Mouse (Mus musculus): Measurements from ENCODE around the gene 2010003K11Rik. TPM values are rescaled to one million over a fixed set of nuclear protein-coding genes. Genes with fewer than 3 reads are reported as not detected.
"Not testable (repeated sequence)": the region's sequence is repeated elsewhere in the genome, so short reads cannot be mapped to it uniquely, and the experiment has no call there.

Gene 2010003K11Rik
- polyA plus RNA-seq, 1 experiment from 2014 or later: 0.45 TPM

DNA sequence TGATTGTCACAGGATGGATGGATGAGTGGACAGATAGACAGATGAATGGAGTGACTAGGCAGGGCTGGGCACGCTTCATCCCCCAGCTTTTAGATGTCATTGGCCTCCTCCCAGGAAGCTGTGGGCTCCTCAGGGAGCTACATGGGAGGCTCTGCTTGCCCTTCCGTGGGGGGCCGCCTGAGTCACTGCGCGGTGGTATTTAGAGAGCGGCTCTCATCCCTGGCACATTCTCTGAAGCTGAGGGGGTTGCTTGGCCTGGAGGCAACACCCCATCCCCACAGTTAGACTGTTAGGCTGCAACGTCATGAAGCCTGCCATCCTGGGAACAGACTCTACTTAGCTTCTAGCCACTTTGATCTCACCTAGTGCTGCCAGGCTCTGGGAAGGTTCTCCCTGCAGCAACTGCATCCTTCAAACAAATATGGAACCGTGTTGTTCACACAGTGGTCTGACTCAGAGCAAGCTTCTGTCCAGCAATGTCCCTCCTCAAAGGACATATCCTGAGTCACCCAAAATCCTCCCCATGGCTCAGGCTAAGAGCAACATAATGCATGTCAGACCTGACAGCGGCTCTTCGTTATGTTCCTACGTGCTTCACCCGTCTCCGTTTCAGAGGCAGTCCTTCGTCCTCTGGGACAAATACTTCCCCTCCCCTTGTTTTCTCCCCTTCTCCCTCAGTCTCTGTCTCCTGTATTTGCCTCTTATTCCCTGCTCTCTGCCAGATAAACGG, 43.1 kb downstream of the 2010003K11Rik start:
- H3K27me3 ChIP-seq (ENCODE audit: control insufficient read depth, insufficient read depth, low read depth, low read length): no peaks in the 10 kb centered on the region
- 71% methylated on average over 15 of the region's 15 CpGs for WGBS (ENCODE audit: insufficient replicate concordance)
- H3K9me3 ChIP-seq (replicated peaks; ENCODE audit: control insufficient read depth, low read length): no peaks in the 10 kb centered on the region
- ATAC-seq (ENCODE audit: low read depth): no peak
- no peaks in the 10 kb centered on the region for H3K36me3 ChIP-seq (ENCODE audit: control insufficient read depth, insufficient read depth)
- H3K9ac ChIP-seq (ENCODE audit: low read depth, low read length): no peak overlapping the region
- H3K4me3 ChIP-seq (ENCODE audit: low read depth, low read length): no peak overlapping the region
- no peak overlapping the region for H3K27ac ChIP-seq (ENCODE audit: low read length)
- H3K4me1 ChIP-seq (ENCODE audit: control insufficient read depth, low read depth, low read length): no peaks in the 10 kb centered on the region
- no peak overlapping the region for H3K4me2 ChIP-seq (ENCODE audit: low read depth, low read length)

DNA sequence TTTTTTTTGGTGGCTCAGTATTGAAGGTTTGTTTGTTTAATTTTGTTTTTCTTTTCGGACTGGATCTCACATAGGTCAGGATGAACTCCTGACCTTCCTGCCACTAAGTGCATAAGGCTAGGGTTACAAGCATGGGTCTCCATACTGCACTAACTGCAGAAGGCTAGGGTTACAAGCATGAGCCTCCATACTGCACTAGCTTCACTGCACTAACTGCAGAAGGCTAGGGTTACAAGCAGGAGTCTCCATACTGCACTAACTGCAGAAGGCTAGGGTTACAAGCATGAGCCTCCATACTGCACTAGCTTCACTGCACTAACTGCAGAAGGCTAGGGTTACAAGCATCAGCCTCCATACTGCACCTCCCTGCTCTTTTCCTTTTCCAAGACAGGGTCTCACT, 44.3 kb downstream of the 2010003K11Rik start:
- H3K9me3 ChIP-seq (replicated peaks; ENCODE audit: control insufficient read depth, low read length); H3K9ac ChIP-seq (ENCODE audit: low read depth, low read length); H3K4me3 ChIP-seq (ENCODE audit: low read depth, low read length); H3K27me3 ChIP-seq (ENCODE audit: control insufficient read depth, insufficient read depth, low read depth, low read length); H3K4me2 ChIP-seq (ENCODE audit: low read depth, low read length); ATAC-seq (ENCODE audit: low read depth); H3K27ac ChIP-seq (ENCODE audit: low read length); H3K4me1 ChIP-seq (ENCODE audit: control insufficient read depth, low read depth, low read length); H3K36me3 ChIP-seq (ENCODE audit: control insufficient read depth, insufficient read depth): not testable (repeated sequence)
- 17% methylated on average over 1 of the region's 1 CpGs for WGBS (ENCODE audit: insufficient replicate concordance)

DNA sequence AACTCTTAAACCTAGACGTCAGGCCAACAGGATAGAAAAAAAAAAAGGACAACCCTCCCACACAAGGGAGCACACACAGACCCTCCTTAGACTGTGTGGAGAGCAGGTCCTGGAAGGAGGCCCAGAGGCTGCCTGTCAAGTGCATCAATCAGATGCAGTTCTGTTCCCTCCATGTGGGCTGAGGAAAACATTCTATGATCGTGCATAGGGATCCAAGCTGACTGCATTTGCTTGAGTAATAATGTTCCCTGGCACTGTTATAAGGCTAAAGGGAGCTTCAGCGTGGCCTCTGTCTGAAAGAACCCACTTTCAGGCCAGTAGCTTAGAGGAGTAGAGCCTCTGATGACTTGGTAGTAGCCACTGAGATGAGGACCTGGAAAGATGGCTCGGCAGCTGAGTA, 45.9 kb downstream of the 2010003K11Rik start:
- Histone ChIP-seq H3K4me2 (ENCODE audit: low read depth, low read length) (no peak overlapping the region), H3K9ac (ENCODE audit: low read depth, low read length) (no peak overlapping the region), H3K27ac (ENCODE audit: low read length) (no peak overlapping the region), H3K4me3 (ENCODE audit: low read depth, low read length) (no peak overlapping the region), H3K4me1 (ENCODE audit: control insufficient read depth, low read depth, low read length) (no peaks in the 10 kb centered on the region), H3K36me3 (ENCODE audit: control insufficient read depth, insufficient read depth) (no peaks in the 10 kb centered on the region), H3K27me3 (ENCODE audit: control insufficient read depth, insufficient read depth, low read depth, low read length) (no peaks in the 10 kb centered on the region), H3K9me3 (replicated peaks; ENCODE audit: control insufficient read depth, low read length) (no peaks in the 10 kb centered on the region)
- 44% methylated on average over 4 of the region's 4 CpGs for WGBS (ENCODE audit: insufficient replicate concordance)
- no peak for ATAC-seq (ENCODE audit: low read depth)

DNA sequence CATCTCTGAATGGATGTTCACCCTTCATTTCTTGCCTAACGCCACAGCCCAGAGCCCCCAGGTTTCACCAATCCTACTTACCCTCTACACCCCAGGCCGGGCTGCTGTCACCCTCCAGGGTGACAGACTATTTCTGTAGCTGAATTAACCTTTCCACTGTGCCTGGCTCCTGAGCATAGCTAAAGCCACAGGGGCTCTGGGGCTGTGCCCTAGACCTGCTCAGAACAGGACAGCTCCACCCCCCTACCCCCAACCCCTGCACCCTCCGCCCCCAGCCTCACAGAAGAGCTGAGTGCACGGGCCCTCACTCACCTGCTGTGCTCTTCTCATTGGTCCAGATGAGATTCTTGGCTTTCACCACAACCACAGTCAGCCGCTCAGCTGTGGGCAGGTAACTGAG, 46.4 kb downstream of the 2010003K11Rik start:
- Histone ChIP-seq H3K4me2 (ENCODE audit: low read depth, low read length) (no peak overlapping the region), H3K36me3 (ENCODE audit: control insufficient read depth, insufficient read depth) (no peaks in the 10 kb centered on the region), H3K27me3 (ENCODE audit: control insufficient read depth, insufficient read depth, low read depth, low read length) (no peaks in the 10 kb centered on the region), H3K27ac (ENCODE audit: low read length) (no peak overlapping the region), H3K9me3 (replicated peaks; ENCODE audit: control insufficient read depth, low read length) (no peaks in the 10 kb centered on the region), H3K4me1 (ENCODE audit: control insufficient read depth, low read depth, low read length) (no peaks in the 10 kb centered on the region), H3K4me3 (ENCODE audit: low read depth, low read length) (no peak overlapping the region), H3K9ac (ENCODE audit: low read depth, low read length) (no peak overlapping the region)
- WGBS (ENCODE audit: insufficient replicate concordance): 44% methylated on average over 5 of the region's 5 CpGs
- ATAC-seq (ENCODE audit: low read depth): no peak

DNA sequence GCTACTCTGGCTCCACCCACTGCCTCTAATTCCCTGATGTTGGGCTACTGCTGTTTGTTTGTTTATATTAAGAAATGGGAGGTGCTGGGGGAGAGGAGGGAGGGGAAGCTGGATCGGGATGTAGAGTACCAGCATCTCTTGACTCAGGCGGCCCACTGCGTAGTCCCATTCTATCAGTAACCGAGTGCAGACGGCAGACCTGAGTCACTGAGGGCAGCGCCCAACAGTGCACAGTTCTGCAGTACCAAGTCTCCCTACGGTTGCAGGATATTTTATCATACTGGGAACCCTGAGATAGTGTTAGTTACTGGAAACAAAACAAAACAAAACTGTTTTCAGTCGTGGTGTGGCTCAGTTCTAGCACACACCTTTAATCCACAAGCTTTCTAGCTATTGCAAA, 47.3 kb downstream of the 2010003K11Rik start:
- WGBS (ENCODE audit: insufficient replicate concordance): 54% methylated on average over 8 of the region's 8 CpGs
- H3K36me3 ChIP-seq (ENCODE audit: control insufficient read depth, insufficient read depth): no peaks in the 10 kb centered on the region
- H3K27ac ChIP-seq (ENCODE audit: low read length): no peak overlapping the region
- no peaks in the 10 kb centered on the region for H3K4me1 ChIP-seq (ENCODE audit: control insufficient read depth, low read depth, low read length)
- H3K27me3 ChIP-seq (ENCODE audit: control insufficient read depth, insufficient read depth, low read depth, low read length): no peaks in the 10 kb centered on the region
- H3K4me3 ChIP-seq (ENCODE audit: low read depth, low read length): no peak overlapping the region
- no peak overlapping the region for H3K4me2 ChIP-seq (ENCODE audit: low read depth, low read length)
- no peaks in the 10 kb centered on the region for H3K9me3 ChIP-seq (replicated peaks; ENCODE audit: control insufficient read depth, low read length)
- ATAC-seq (ENCODE audit: low read depth): no peak
- H3K9ac ChIP-seq (ENCODE audit: low read depth, low read length): no peak overlapping the region

DNA sequence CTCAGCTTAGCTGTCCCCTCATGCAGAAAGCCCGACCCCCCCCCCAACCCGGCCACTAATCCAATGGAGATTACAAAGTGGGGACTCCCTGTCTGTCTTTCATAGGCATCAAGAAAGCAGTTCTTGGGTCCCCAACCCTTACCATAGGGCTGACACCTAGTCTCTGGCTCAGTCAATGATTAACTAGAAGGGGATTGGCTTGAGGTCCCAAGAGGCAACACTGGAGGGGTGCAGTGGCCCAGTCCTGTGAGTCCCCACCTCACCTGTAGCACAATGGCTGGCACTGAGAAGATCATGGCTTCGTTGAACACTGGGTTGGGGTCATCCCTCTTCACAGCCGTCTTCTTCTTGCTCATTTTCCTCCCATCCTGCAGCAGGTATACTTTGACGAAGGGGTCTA, 47.7 kb downstream of the 2010003K11Rik start:
- ATAC-seq (ENCODE audit: low read depth): no peak
- H3K4me2 ChIP-seq (ENCODE audit: low read depth, low read length): no peak overlapping the region
- H3K27ac ChIP-seq (ENCODE audit: low read length): no peak overlapping the region
- 42% methylated on average over 5 of the region's 5 CpGs for WGBS (ENCODE audit: insufficient replicate concordance)
- no peak overlapping the region for H3K4me3 ChIP-seq (ENCODE audit: low read depth, low read length)
- H3K27me3 ChIP-seq (ENCODE audit: control insufficient read depth, insufficient read depth, low read depth, low read length): no peaks in the 10 kb centered on the region
- H3K9me3 ChIP-seq (replicated peaks; ENCODE audit: control insufficient read depth, low read length): no peaks in the 10 kb centered on the region
- no peak overlapping the region for H3K9ac ChIP-seq (ENCODE audit: low read depth, low read length)
- no peaks in the 10 kb centered on the region for H3K36me3 ChIP-seq (ENCODE audit: control insufficient read depth, insufficient read depth)
- H3K4me1 ChIP-seq (ENCODE audit: control insufficient read depth, low read depth, low read length): no peaks in the 10 kb centered on the region

DNA sequence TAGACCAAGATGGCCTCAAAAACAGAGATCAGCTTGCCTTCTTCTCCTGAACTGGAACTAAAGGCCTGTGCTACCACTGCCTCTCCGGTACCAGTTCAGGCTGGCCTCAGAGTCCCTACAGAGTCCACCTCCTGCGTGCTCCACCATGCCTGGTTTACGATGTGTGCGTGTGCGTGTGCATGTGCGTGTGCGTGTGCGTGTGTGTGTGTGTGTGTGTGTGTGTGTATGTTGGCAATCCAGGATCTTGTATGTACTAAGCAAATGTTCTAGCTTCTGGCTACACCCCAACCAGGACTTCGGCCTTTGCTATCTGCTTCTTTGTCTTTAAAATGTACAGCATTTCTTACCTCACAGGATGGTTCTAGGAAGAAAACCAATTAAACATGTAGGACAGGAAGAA, 49.2 kb downstream of the 2010003K11Rik start:
- H3K27ac ChIP-seq (ENCODE audit: low read length): no peak overlapping the region
- no peaks in the 10 kb centered on the region for H3K9me3 ChIP-seq (replicated peaks; ENCODE audit: control insufficient read depth, low read length)
- no peak overlapping the region for H3K4me2 ChIP-seq (ENCODE audit: low read depth, low read length)
- no peak for ATAC-seq (ENCODE audit: low read depth)
- H3K36me3 ChIP-seq (ENCODE audit: control insufficient read depth, insufficient read depth): no peaks in the 10 kb centered on the region
- H3K4me3 ChIP-seq (ENCODE audit: low read depth, low read length): no peak overlapping the region
- no peak overlapping the region for H3K9ac ChIP-seq (ENCODE audit: low read depth, low read length)
- no peaks in the 10 kb centered on the region for H3K4me1 ChIP-seq (ENCODE audit: control insufficient read depth, low read depth, low read length)
- H3K27me3 ChIP-seq (ENCODE audit: control insufficient read depth, insufficient read depth, low read depth, low read length): no peaks in the 10 kb centered on the region
- WGBS (ENCODE audit: insufficient replicate concordance): 77% methylated on average over 9 of the region's 9 CpGs

DNA sequence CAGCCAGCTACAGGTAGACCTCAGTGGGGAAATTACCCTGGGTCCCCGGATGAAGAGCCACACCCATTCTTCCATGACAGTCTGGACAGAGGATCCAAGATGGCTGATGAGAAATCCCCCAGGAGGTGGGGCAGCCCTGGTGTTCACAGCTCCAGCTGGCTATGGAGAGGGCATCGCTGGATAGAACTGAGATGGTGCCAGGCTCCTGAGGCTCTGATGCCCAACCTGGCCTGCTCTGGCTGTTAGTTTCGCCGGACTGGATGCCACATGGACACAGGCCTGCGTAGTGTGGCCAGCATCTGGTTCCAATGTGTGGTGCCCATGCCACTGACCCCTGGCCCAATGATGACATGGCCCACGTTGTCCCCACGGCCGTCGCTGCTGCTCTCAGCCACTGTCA, 50.9 kb downstream of the 2010003K11Rik start:
- no peak overlapping the region for H3K4me2 ChIP-seq (ENCODE audit: low read depth, low read length)
- no peaks in the 10 kb centered on the region for H3K4me1 ChIP-seq (ENCODE audit: control insufficient read depth, low read depth, low read length)
- no peak for ATAC-seq (ENCODE audit: low read depth)
- no peak overlapping the region for H3K9ac ChIP-seq (ENCODE audit: low read depth, low read length)
- no peaks in the 10 kb centered on the region for H3K9me3 ChIP-seq (replicated peaks; ENCODE audit: control insufficient read depth, low read length)
- H3K4me3 ChIP-seq (ENCODE audit: low read depth, low read length): no peak overlapping the region
- H3K27ac ChIP-seq (ENCODE audit: low read length): no peak overlapping the region
- H3K27me3 ChIP-seq (ENCODE audit: control insufficient read depth, insufficient read depth, low read depth, low read length): no peaks in the 10 kb centered on the region
- H3K36me3 ChIP-seq (ENCODE audit: control insufficient read depth, insufficient read depth): no peaks in the 10 kb centered on the region
- 76% methylated on average over 9 of the region's 9 CpGs for WGBS (ENCODE audit: insufficient replicate concordance)
